Mouse (Mus musculus): ENCODE measurements at regions not wholly inside any gene's neighbourhood (a gene's known extent, or its start where the extent isn't known, plus 50 kb on each side); places are given as distances from the start of the nearest gene placed in this dataset.

GRCm38 (mm10) chr15:7005142-7005541, 85.3 kb upstream of the Lifr start:
- no peak for DNase-seq

- no peak for DNase-seq
These were observed 84.1 kb upstream of the Lifr start for GRCm38 (mm10) chr15:7006271-7006670.

GRCm38 (mm10) chr15:7008725-7009380, 81.6 kb upstream of the Lifr start:
- DNase-seq = no peak

GRCm38 (mm10) chr15:7010966-7011695, 79.3 kb upstream of the Lifr start:
- no peak for DNase-seq

GRCm38 (mm10) chr15:7011696-7012070, 78.7 kb upstream of the Lifr start:
- no peak for DNase-seq

- DNase-seq = no peak
These were observed 78.0 kb upstream of the Lifr start for GRCm38 (mm10) chr15:7012446-7012845.

GRCm38 (mm10) chr15:7013047-7013446, 77.4 kb upstream of the Lifr start:
- DNase-seq = no peak

- no peak for DNase-seq
These were observed 75.4 kb upstream of the Lifr start for GRCm38 (mm10) chr15:7014984-7015383.

- DNase-seq = no peak
These were observed 74.4 kb upstream of the Lifr start for GRCm38 (mm10) chr15:7016018-7016417.

- no peak for DNase-seq
These were observed 73.1 kb upstream of the Lifr start for GRCm38 (mm10) chr15:7017281-7017845.

GRCm38 (mm10) chr15:7022660-7023059, 67.8 kb upstream of the Lifr start:
- DNase-seq = no peak

- DNase-seq = no peak
These were observed 65.2 kb upstream of the Lifr start for GRCm38 (mm10) chr15:7025194-7025593.

- no peak for DNase-seq
These were observed 58.9 kb upstream of the Lifr start for GRCm38 (mm10) chr15:7031297-7032043.

GRCm38 (mm10) chr15:7037475-7037874, 52.9 kb upstream of the Lifr start:
- DNase-seq = no peak

- DNase-seq = peak; percentile 57
These were observed 51.3 kb upstream of the Lifr start for GRCm38 (mm10) chr15:7039119-7039518.

- no peak for DNase-seq
These were observed 50.6 kb upstream of the Lifr start for GRCm38 (mm10) chr15:7039825-7040224.
